Mouse (Mus musculus) liver, embryonic 14.5 days (tissue): ENCODE measurements around the gene Fam174b.

Source experiments
- CTCF ChIP-seq: IDR thresholded peaks from 2 replicates; pipeline ENCODE4 v1.5.1; 2016; ENCODE audit warnings: antibody characterized with exemption, low read depth, control low read depth
- EP300 ChIP-seq: IDR thresholded peaks from 2 replicates; pipeline ENCODE4 v1.6.1; 2016; ENCODE audit warnings: antibody characterized with exemption, low read depth

- 0 out of 2 replicates have a peak, but pooled peaks have one; percentile 8 for TF ChIP-seq CTCF
- TF ChIP-seq EP300 = no peak
Observed at GRCm38 (mm10) chr7:73771384-73772274, 31.5 kb downstream of the Fam174b start.
